ENCODE assay signal across 19 mouse cellular contexts in the genomic region with DNA sequence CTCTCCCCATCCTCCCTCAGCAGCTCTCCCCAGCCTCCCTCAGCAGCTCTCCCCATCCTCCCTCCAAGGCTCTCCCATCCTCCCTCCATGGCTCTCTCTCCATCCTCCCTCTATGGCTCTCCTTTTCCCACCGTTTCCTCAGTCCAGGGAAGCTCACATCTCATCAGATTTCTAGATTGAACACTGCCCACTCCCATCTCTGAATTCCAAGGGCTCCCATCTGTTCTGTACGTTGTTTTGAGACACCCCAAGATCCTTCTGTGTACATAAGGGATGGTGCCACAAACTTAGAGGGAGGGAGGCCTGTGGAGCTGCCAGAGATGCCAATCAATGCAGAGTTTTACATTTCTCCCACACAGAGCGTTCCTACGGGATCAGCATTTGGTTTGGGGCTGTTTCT. TPM values are rescaled to one million over a fixed set of nuclear protein-coding genes. Genes with fewer than 3 reads are reported as not detected.
A peak's percentile ranks its signal among the peaks of the same experiment; 100 is the strongest.
DNase-seq lines count a peak whose midpoint lies in the region; ATAC-seq and TF ChIP-seq lines count a peak whose summit lies in the region.
"Had no signal": no experiment of that assay in that cellular context is flagged by ENCODE, and none has a peak within 500 bp of the region (broad histone marks: within the 10 kb centered on the region; RNA-seq: fewer than 3 reads in every experiment).

No protein-coding gene starts in this region.

- intact Hi-C loops in left cerebral cortex, postnatal 14 days (cut with DNase I): loop anchor here (5.0 kb wide), 1 partner anchor 36 kb away; a partner anchor contains a TSS

- no peak for TF ChIP-seq CTCF in brain, embryonic 14.5 days (IDR thresholded peaks at IDR 0.05; ENCODE audit: borderline replicate concordance, extremely low read depth, insufficient read depth, insufficient read length)
- TF ChIP-seq CTCF in layer of hippocampus, adult 2 months (conservative IDR thresholded peaks at IDR 0.05): no peak
- TF ChIP-seq CTCF in stomach, postnatal 0 days (IDR thresholded peaks at IDR 0.05; ENCODE audit: low read depth): no peak

- ATAC-seq in frontal cortex, adult (ENCODE audit: low TSS enrichment): peak; percentile 75
- no peak for ATAC-seq in liver, embryonic 11.5 days (replicated peaks; ENCODE audit: low FRiP score)
- no peak for ATAC-seq in stomach, postnatal 0 days (ENCODE audit: low FRiP score, low TSS enrichment)
- ATAC-seq: activated CD4-positive, CD25-positive, alpha-beta regulatory T cell, adult 4 months; intestine, embryonic 15.5 days; midbrain, embryonic 16.5 days had no signal

- H3K4me3 ChIP-seq in layer of hippocampus, adult 2 months: no peak overlapping the region
- H3K4me3 ChIP-seq in liver, embryonic 11.5 days (ENCODE audit: low read depth, low read length): no peak overlapping the region
- H3K4me3 ChIP-seq in stomach, postnatal 0 days (ENCODE audit: low read depth, low read length): no peak overlapping the region
- H3K4me3 ChIP-seq: heart, embryonic 10.5 days; intestine, embryonic 15.5 days; megakaryocyte, embryonic 14.5 days had no signal

- no peaks in the 10 kb centered on the region for H3K36me3 ChIP-seq in liver, embryonic 11.5 days (ENCODE audit: control insufficient read depth, insufficient read depth, low read length)
- no peaks in the 10 kb centered on the region for H3K36me3 ChIP-seq in stomach, postnatal 0 days (ENCODE audit: control insufficient read depth, insufficient read depth, low read length)
- H3K36me3 ChIP-seq: heart, embryonic 10.5 days; intestine, embryonic 15.5 days had no signal

- no peak overlapping the region for H3K9ac ChIP-seq in liver, embryonic 11.5 days (ENCODE audit: low read depth, low read length)
- H3K9ac ChIP-seq in stomach, postnatal 0 days (ENCODE audit: low read length): no peak overlapping the region
- H3K9ac ChIP-seq: hindbrain, embryonic 14.5 days; intestine, embryonic 15.5 days had no signal

- TF ChIP-seq EP300 in stomach, postnatal 0 days (optimal IDR thresholded peaks at IDR 0.05): no peak

- no peak for DNase-seq in frontal cortex, postnatal 25 days (ENCODE audit: low spot score in 2 of 2)
- DNase-seq in brain, embryonic 14.5 days (ENCODE audit: low read depth): peak; percentile 69
- peak; percentile 30 to 84 for DNase-seq in layer of hippocampus, adult 2 months (ENCODE audit: low spot score in 2 of 2)
- DNase-seq in left cerebral cortex, postnatal 14 days (ENCODE audit: low spot score in 2 of 2): peak; percentile 51 to 70
- DNase-seq in liver, embryonic 11.5 days (ENCODE audit: low spot score): no peak
- DNase-seq in cerebellum, postnatal 25 days: no peak
- DNase-seq in stomach, postnatal 0 days (ENCODE audit: low spot score): no peak
- DNase-seq: adrenal gland, postnatal 25 days; cerebellum, adult 9-11 months; heart, postnatal 10 days; lung, postnatal 14 days; thymus, adult 2 months had no signal

- no peaks in the 10 kb centered on the region for H3K4me1 ChIP-seq in liver, embryonic 11.5 days (replicated peaks; ENCODE audit: control insufficient read depth, insufficient read depth, low read length)
- no peaks in the 10 kb centered on the region for H3K4me1 ChIP-seq in stomach, postnatal 0 days (replicated peaks; ENCODE audit: control insufficient read depth, insufficient read depth)
- H3K4me1 ChIP-seq: intestine, embryonic 15.5 days had no signal

- H3K27me3 ChIP-seq in liver, embryonic 11.5 days (replicated peaks; ENCODE audit: control insufficient read depth, insufficient read depth, low read length): no peaks in the 10 kb centered on the region
- no peaks in the 10 kb centered on the region for H3K27me3 ChIP-seq in stomach, postnatal 0 days (ENCODE audit: control insufficient read depth, insufficient read depth, low read length)
- H3K27me3 ChIP-seq: intestine, embryonic 15.5 days had no signal

- H3K27ac ChIP-seq in layer of hippocampus, adult 2 months: peak overlapping the region; percentile 62; the same call in 1 of the 2 replicates
- H3K27ac ChIP-seq in liver, embryonic 11.5 days (ENCODE audit: low read depth, low read length): no peak overlapping the region
- H3K27ac ChIP-seq in stomach, postnatal 0 days (replicated peaks): no peak overlapping the region
- H3K27ac ChIP-seq: heart, embryonic 10.5 days; hindbrain, embryonic 14.5 days; intestine, embryonic 15.5 days had no signal

- no peak for TF ChIP-seq POLR2A in brain, embryonic 14.5 days (IDR thresholded peaks at IDR 0.05; ENCODE audit: borderline replicate concordance, extremely low read depth, insufficient read depth, insufficient read length, poor library complexity, severe bottlenecking)

- no peaks in the 10 kb centered on the region for H3K9me3 ChIP-seq in liver, embryonic 11.5 days (ENCODE audit: control insufficient read depth, low read length)
- H3K9me3 ChIP-seq in stomach, postnatal 0 days (ENCODE audit: control insufficient read depth, low read length): no peaks in the 10 kb centered on the region
- H3K9me3 ChIP-seq: heart, embryonic 10.5 days; intestine, embryonic 15.5 days; megakaryocyte, embryonic 14.5 days had no signal

- WGBS in liver, embryonic 11.5 days: 70% methylated on average over 4 of the region's 4 CpGs
- WGBS in stomach, postnatal 0 days: 62% methylated on average over 4 of the region's 4 CpGs

- no peak overlapping the region for H3K4me2 ChIP-seq in liver, embryonic 11.5 days
- H3K4me2 ChIP-seq in stomach, postnatal 0 days (replicated peaks; ENCODE audit: low read depth): no peak overlapping the region
- H3K4me2 ChIP-seq: hindbrain, embryonic 14.5 days; intestine, embryonic 15.5 days had no signal

RNA-seq across cellular contexts. Expression of a gene that starts 24.1 kb away (rescaled TPM):
- polyA plus RNA-seq in brain, embryonic 14.5 days (2012; rRNA removed): 2.0 and 2.2 TPM in 2 replicates
- total RNA-seq in layer of hippocampus, adult 2 months (2021): 10 to 100 TPM; 73.9 to 77.9 TPM
- total RNA-seq in left cerebral cortex, postnatal 14 days (2021): 10 to 100 TPM; 86.2 to 87.4 TPM
- 9.9 and 10.8 TPM in 2 replicates for polyA plus RNA-seq in liver, embryonic 11.5 days (2014; fragmentation: Nextera tagmentation; extraction: Ambion mirVana)
- 16.7 TPM in 2 replicates for polyA plus RNA-seq in stomach, postnatal 0 days (2015; fragmentation: Nextera tagmentation; extraction: Ambion mirVana)

RNA-seq across cellular contexts. Expression of a gene that starts 36.4 kb away (rescaled TPM):
- polyA plus RNA-seq in brain, embryonic 14.5 days (2012; rRNA removed): 12.7 and 16.6 TPM in 2 replicates
- 10 to 100 TPM; 51.8 to 59.2 TPM for total RNA-seq in layer of hippocampus, adult 2 months (2021)
- total RNA-seq in left cerebral cortex, postnatal 14 days (2021): 10 to 100 TPM; 54.5 to 58.8 TPM
- 17.8 and 20.9 TPM in 2 replicates for polyA plus RNA-seq in liver, embryonic 11.5 days (2014; fragmentation: Nextera tagmentation; extraction: Ambion mirVana)
- 13.8 and 14.3 TPM in 2 replicates for polyA plus RNA-seq in stomach, postnatal 0 days (2015; fragmentation: Nextera tagmentation; extraction: Ambion mirVana)

Comparison
In these comparisons a context has a peak if more than half of its experiments do, and no peak if none do; other contexts are left out.
1. DNase-seq: peak in brain, embryonic 14.5 days (single experiment), layer of hippocampus, adult 2 months (2 of 2) and left cerebral cortex, postnatal 14 days (2 of 2); none in frontal cortex, postnatal 25 days (0 of 2), liver, embryonic 11.5 days (single experiment), cerebellum, postnatal 25 days (0 of 2) and stomach, postnatal 0 days (single experiment).